Mouse (Mus musculus) intestine, embryonic 14.5 days (tissue): ENCODE results near the gene Serpinf1. TPM values are rescaled to one million over a fixed set of nuclear protein-coding genes. Genes with fewer than 3 reads are reported as not detected.

Source experiments
- ATAC-seq: fragments of 200-750 bp; cut with Nextera tagmentation; replicated peaks from 2 replicates; pipeline ENCODE4 v1.8.0; 2017; ENCODE audit warnings: low read depth, moderate number of reproducible peaks, moderate TSS enrichment, moderate library complexity; ENCODE audit not compliant: low FRiP score, low TSS enrichment
- DNase-seq: peaks from one replicate; pipeline ENCODE4 v3.0.0-alpha.2; 2018; ENCODE audit warnings: low spot score
- H3K27ac ChIP-seq: fragments of 300-500 bp; sonication (generic); 2 replicates; pipeline ENCODE4 v1.5.1; 2014; ENCODE audit warnings: low read depth, mild to moderate bottlenecking, control low read depth
- H3K27me3 ChIP-seq: fragments of 300-500 bp; sonication (generic); replicated peaks from 2 replicates; pipeline ENCODE4 v1.6.1; 2014; ENCODE audit warnings: low read length, control low read depth; ENCODE audit not compliant: control insufficient read depth, insufficient read depth
- H3K36me3 ChIP-seq: fragments of 300-500 bp; sonication (generic); 2 replicates; pipeline ENCODE4 v1.6.1; 2014; ENCODE audit warnings: low read length, control low read depth; ENCODE audit not compliant: control insufficient read depth, insufficient read depth
- H3K4me1 ChIP-seq: fragments of 300-500 bp; sonication (generic); replicated peaks from 2 replicates; pipeline ENCODE4 v1.6.1; 2014; ENCODE audit warnings: low read length, control low read depth, mixed read lengths; ENCODE audit not compliant: control insufficient read depth, insufficient read depth
- H3K4me2 ChIP-seq: fragments of 300-500 bp; sonication (generic); 2 replicates; pipeline ENCODE4 v1.6.1; 2014; ENCODE audit warnings: low read length
- H3K4me3 ChIP-seq: fragments of 300-500 bp; sonication (generic); 2 replicates; pipeline ENCODE4 v1.5.1; 2014; ENCODE audit warnings: low read depth, low read length, control low read depth, mixed read lengths
- H3K9ac ChIP-seq: fragments of 300-500 bp; sonication (generic); 2 replicates; pipeline ENCODE4 v1.6.1; 2014; ENCODE audit warnings: mild to moderate bottlenecking, low read length
- H3K9me3 ChIP-seq: fragments of 300-500 bp; sonication (generic); 2 replicates; pipeline ENCODE4 v1.6.1; 2016; ENCODE audit warnings: low read length, control low read depth; ENCODE audit not compliant: control insufficient read depth
- WGBS: fragments of 180-500 bp; shearing (Covaris S2); extraction: QIAGEN DNeasy Blood & Tissue Kit; methylation state at CpG from one replicate; pipeline ENCODE4 v1.1.7; 2014; 5-methylcytosine and 5-hydroxymethylcytosine counted together
- polyA plus RNA-seq: library from polyadenylated mRNA; unstranded; fragments of >200 nt; fragmentation: Nextera tagmentation; extraction: Ambion mirVana; gene quantifications from 2 replicates; pipeline ENCODE4 v1.2.1, GENCODE M21; 2014

Gene Serpinf1
- polyA plus RNA-seq, 1 experiment from 2014 or later = 47.1 TPM

- H3K4me3 ChIP-seq = no peak overlapping the region
- DNase-seq (no peak), ATAC-seq (no peak)
- 53% methylated on average over 4 of the region's 4 CpGs for WGBS
- no peak overlapping the region for H3K9ac ChIP-seq
- peaks cover 33% of the 10 kb centered on the region for H3K4me1 ChIP-seq
- H3K27ac ChIP-seq = no peak overlapping the region; the same call in 1 of the 2 replicates
- 0 out of 2 replicates have a peak, but pooled peaks cover 3% of the 10 kb centered on the region for H3K9me3 ChIP-seq
- H3K4me2 ChIP-seq = 0 out of 2 replicates have a peak overlapping the region, but pooled peaks have one; percentile 99
- no peaks in the 10 kb centered on the region for H3K27me3 ChIP-seq
- 0 out of 2 replicates have a peak, but pooled peaks cover 5% of the 10 kb centered on the region for H3K36me3 ChIP-seq
Observed at GRCm38 (mm10) chr11:75463624-75464023, 41.1 kb upstream of the Serpinf1 start.

GRCm38 (mm10) chr11:75462865-75463336 lies 40.4 kb upstream of the Serpinf1 start:
- peaks cover 33% of the 10 kb centered on the region for H3K4me1 ChIP-seq
- no peak overlapping the region for H3K9ac ChIP-seq
- peak overlapping the region; percentile 99 for H3K4me2 ChIP-seq
- no peak overlapping the region for H3K27ac ChIP-seq
- no peaks in the 10 kb centered on the region for H3K27me3 ChIP-seq
- 0 out of 2 replicates have a peak, but pooled peaks cover 3% of the 10 kb centered on the region for H3K9me3 ChIP-seq
- peak overlapping the region; percentile 75; the same call in 1 of the 2 replicates for H3K4me3 ChIP-seq
- peak; percentile 91 for DNase-seq
- peak; percentile 61 for ATAC-seq
- H3K36me3 ChIP-seq = 0 out of 2 replicates have a peak, but pooled peaks cover 5% of the 10 kb centered on the region
- 3% methylated on average over 9 of the region's 9 CpGs for WGBS

DNA sequence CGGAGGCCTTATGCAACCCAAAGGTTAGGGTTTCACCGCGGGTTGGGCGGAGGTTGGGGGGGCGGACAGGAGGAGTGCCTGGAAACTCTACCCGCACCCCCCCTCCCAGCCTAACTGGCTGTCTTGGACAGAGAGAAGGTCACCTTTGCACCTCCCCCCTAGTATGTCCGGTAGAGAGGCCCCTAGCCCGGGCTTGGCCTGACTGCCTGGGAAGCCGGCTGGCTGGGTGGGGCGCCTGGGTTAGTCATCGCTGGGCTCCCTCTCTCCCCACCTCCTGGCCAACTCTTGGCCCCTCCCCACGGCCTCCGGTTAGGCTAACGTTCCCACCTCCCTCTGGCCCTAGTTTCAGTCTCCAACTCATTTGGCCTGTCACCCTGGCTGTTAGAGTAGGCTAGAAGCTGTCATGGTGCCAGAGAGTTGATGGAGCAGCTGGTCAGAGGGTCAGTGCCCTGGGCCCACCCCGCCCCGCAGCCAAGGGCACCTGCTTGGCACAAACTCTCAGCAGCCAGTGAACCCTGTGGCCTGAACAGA lies 39.8 kb upstream of the Serpinf1 start:
- H3K9me3 ChIP-seq = 0 out of 2 replicates have a peak, but pooled peaks cover 3% of the 10 kb centered on the region
- DNase-seq (peak; percentile 74), ATAC-seq (peak; percentile 16; the same call in 1 of the 2 replicates)
- peaks cover 28% of the 10 kb centered on the region for H3K4me1 ChIP-seq
- H3K9ac ChIP-seq = peak overlapping the region; percentile 51
- H3K4me2 ChIP-seq = peak overlapping the region; percentile 99
- H3K36me3 ChIP-seq = 0 out of 2 replicates have a peak, but pooled peaks cover 5% of the 10 kb centered on the region
- H3K27ac ChIP-seq = peak overlapping the region; percentile 24; the same call in 1 of the 2 replicates
- WGBS = 7% methylated on average over 16 of the region's 16 CpGs
- peak overlapping the region; percentile 75 for H3K4me3 ChIP-seq
- H3K27me3 ChIP-seq = no peaks in the 10 kb centered on the region

- WGBS = 2% methylated on average over 28 of the region's 30 CpGs
- DNase-seq (no peak), ATAC-seq (peak; percentile 3; the same call in 1 of the 2 replicates)
- H3K4me2 ChIP-seq = peak overlapping the region; percentile 99
- H3K4me3 ChIP-seq = peak overlapping the region; percentile 75
- H3K4me1 ChIP-seq = peaks cover 27% of the 10 kb centered on the region
- no peaks in the 10 kb centered on the region for H3K27me3 ChIP-seq
- peak overlapping the region; percentile 24; the same call in 1 of the 2 replicates for H3K27ac ChIP-seq
- H3K36me3 ChIP-seq = 0 out of 2 replicates have a peak, but pooled peaks cover 5% of the 10 kb centered on the region
- H3K9me3 ChIP-seq = 0 out of 2 replicates have a peak, but pooled peaks cover 3% of the 10 kb centered on the region
- H3K9ac ChIP-seq = peak overlapping the region; percentile 51
Observed at GRCm38 (mm10) chr11:75461743-75462252, 39.3 kb upstream of the Serpinf1 start.

- H3K27ac ChIP-seq = peak within 1 kb of the TSS; percentile 96
- ATAC-seq (peak; percentile 91), DNase-seq (peak; percentile 98)
- peaks cover 27% of the 10 kb centered on the region for H3K4me1 ChIP-seq
- no peaks in the 10 kb centered on the region for H3K27me3 ChIP-seq
- H3K4me2 ChIP-seq = peak within 1 kb of the TSS; percentile 99
- H3K9ac ChIP-seq = peak within 1 kb of the TSS; percentile 58
- H3K36me3 ChIP-seq = 0 out of 2 replicates have a peak, but pooled peaks cover 5% of the 10 kb centered on the region
- WGBS = under 1% methylated on average over 46 of the region's 46 CpGs
- H3K4me3 ChIP-seq = peak within 1 kb of the TSS; percentile 75
- no peaks in the 10 kb centered on the region for H3K9me3 ChIP-seq
Observed at GRCm38 (mm10) chr11:75460844-75461742, 38.6 kb upstream of the Serpinf1 start, which contains the start of gene Tlcd2. Gene Tlcd2, plus strand, starts transcription at chr11:75461715.

GRCm38 (mm10) chr11:75460103-75460843 lies 37.8 kb upstream of the Serpinf1 start:
- H3K9ac ChIP-seq = peak overlapping the region; percentile 58
- no peaks in the 10 kb centered on the region for H3K9me3 ChIP-seq
- H3K4me2 ChIP-seq = peak overlapping the region; percentile 99
- peak overlapping the region; percentile 96 for H3K27ac ChIP-seq
- WGBS = 5% methylated on average over 19 of the region's 19 CpGs
- ATAC-seq = peak; percentile 40
- peak overlapping the region; percentile 46 for H3K4me3 ChIP-seq
- DNase-seq = peak; percentile 86
- H3K4me1 ChIP-seq = peaks cover 27% of the 10 kb centered on the region
- 0 out of 2 replicates have a peak, but pooled peaks cover under 1% of the 10 kb centered on the region for H3K36me3 ChIP-seq
- no peaks in the 10 kb centered on the region for H3K27me3 ChIP-seq

DNA sequence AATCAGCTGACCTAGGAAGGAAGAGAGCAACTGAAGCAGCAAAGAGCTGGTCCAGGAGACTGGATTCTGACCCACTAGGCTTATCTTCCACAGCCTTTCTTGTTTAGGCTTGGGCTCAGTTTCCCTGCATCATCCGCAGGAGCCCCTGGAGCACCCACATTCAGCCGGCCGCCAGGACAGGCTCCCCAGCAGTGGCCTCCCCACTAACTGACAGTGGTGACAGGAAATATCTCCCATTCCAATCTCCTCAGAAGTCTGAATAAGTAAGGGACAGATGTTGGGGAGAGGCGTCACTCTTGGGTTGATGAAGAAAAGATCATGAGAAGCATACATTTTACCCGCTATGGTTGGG lies 37.2 kb upstream of the Serpinf1 start:
- peak overlapping the region; percentile 99 for H3K4me2 ChIP-seq
- DNase-seq = no peak
- no peaks in the 10 kb centered on the region for H3K36me3 ChIP-seq
- H3K9ac ChIP-seq = no peak overlapping the region
- no peaks in the 10 kb centered on the region for H3K27me3 ChIP-seq
- peaks cover 32% of the 10 kb centered on the region for H3K4me1 ChIP-seq
- H3K27ac ChIP-seq = peak overlapping the region; percentile 96
- WGBS = 28% methylated on average over 5 of the region's 5 CpGs
- H3K9me3 ChIP-seq = no peaks in the 10 kb centered on the region
- H3K4me3 ChIP-seq = peak overlapping the region; percentile 46; the same call in 1 of the 2 replicates
- ATAC-seq = no peak
